Mouse (Mus musculus): Measurements from ENCODE around the gene Fxyd1. TPM values are rescaled to one million over a fixed set of nuclear protein-coding genes. Genes with fewer than 3 reads are reported as not detected.
A peak's percentile ranks its signal among the peaks of the same experiment; 100 is the strongest.

Fxyd1 gene
- 300 and 302 TPM in 2 replicates for polyA plus RNA-seq (2015; fragmentation: Nextera tagmentation; extraction: Ambion mirVana)

- ATAC-seq (no peak), DNase-seq (no peak)
- H3K9ac ChIP-seq (replicated peaks) = no peak within 1 kb of the TSS
- peak within 1 kb of the TSS; percentile 91 for H3K27ac ChIP-seq (ENCODE audit: low read depth)
- H3K27me3 ChIP-seq (ENCODE audit: insufficient read depth, low read length) = peaks cover 11% of the 10 kb centered on the region
- H3K9me3 ChIP-seq (ENCODE audit: low read length) = no peaks in the 10 kb centered on the region
- no peak within 1 kb of the TSS for H3K4me2 ChIP-seq (ENCODE audit: low read depth, low read length)
- no peaks in the 10 kb centered on the region for H3K36me3 ChIP-seq (replicated peaks; ENCODE audit: insufficient read depth, low read length)
- H3K4me3 ChIP-seq (ENCODE audit: low read depth, low read length) = no peak within 1 kb of the TSS
- peaks cover 8% of the 10 kb centered on the region for H3K4me1 ChIP-seq (ENCODE audit: insufficient read depth)
- 38% methylated on average over 2 of the region's 2 CpGs for WGBS (ENCODE audit: insufficient replicate concordance)
- no peak for TF ChIP-seq CTCF (IDR thresholded peaks at IDR 0.05; ENCODE audit: low read depth)
- TF ChIP-seq EP300 (IDR thresholded peaks at IDR 0.05; ENCODE audit: low read depth) = no peak
Measured at GRCm38 (mm10) chr7:31057071-31057470, at the start of gene Fxyd1. Gene Fxyd1 (minus strand): TSS chr7:31057199.

DNA sequence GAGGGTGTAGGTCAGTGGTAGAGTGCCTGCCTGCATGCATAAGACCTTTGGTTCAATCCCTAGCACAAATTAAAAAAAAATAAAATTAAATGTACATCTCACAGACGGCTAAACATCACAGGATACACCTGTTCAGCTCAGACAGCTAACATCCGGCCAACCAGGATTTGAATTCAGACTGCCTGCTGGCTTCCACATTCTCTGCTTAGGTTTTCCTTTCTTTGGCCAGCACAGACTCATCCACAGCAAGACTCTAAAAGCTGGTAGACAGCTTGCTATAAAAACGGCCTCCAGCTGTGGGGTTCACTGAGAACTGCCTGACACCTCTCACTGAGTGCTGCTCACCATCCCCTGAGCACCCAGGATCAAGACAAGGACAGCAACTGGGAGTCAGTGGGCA is 49.2 kb upstream of the Fxyd1 start:
- Histone ChIP-seq H3K4me2 (ENCODE audit: low read depth, low read length) (no peak overlapping the region), H3K9me3 (ENCODE audit: low read length) (no peaks in the 10 kb centered on the region), H3K9ac (replicated peaks) (no peak overlapping the region), H3K4me3 (ENCODE audit: low read depth, low read length) (no peak overlapping the region), H3K4me1 (ENCODE audit: insufficient read depth) (peaks cover 8% of the 10 kb centered on the region), H3K36me3 (replicated peaks; ENCODE audit: insufficient read depth, low read length) (peaks cover 3% of the 10 kb centered on the region; the same call in 1 of the 2 replicates), H3K27me3 (ENCODE audit: insufficient read depth, low read length) (no peaks in the 10 kb centered on the region), H3K27ac (ENCODE audit: low read depth) (no peak overlapping the region)
- TF ChIP-seq CTCF (IDR thresholded peaks at IDR 0.05; ENCODE audit: low read depth) = no peak
- TF ChIP-seq EP300 (IDR thresholded peaks at IDR 0.05; ENCODE audit: low read depth) = no peak
- DNase-seq = no peak
- 47% methylated on average over 3 of the region's 3 CpGs for WGBS (ENCODE audit: insufficient replicate concordance)
- no peak for ATAC-seq

DNA sequence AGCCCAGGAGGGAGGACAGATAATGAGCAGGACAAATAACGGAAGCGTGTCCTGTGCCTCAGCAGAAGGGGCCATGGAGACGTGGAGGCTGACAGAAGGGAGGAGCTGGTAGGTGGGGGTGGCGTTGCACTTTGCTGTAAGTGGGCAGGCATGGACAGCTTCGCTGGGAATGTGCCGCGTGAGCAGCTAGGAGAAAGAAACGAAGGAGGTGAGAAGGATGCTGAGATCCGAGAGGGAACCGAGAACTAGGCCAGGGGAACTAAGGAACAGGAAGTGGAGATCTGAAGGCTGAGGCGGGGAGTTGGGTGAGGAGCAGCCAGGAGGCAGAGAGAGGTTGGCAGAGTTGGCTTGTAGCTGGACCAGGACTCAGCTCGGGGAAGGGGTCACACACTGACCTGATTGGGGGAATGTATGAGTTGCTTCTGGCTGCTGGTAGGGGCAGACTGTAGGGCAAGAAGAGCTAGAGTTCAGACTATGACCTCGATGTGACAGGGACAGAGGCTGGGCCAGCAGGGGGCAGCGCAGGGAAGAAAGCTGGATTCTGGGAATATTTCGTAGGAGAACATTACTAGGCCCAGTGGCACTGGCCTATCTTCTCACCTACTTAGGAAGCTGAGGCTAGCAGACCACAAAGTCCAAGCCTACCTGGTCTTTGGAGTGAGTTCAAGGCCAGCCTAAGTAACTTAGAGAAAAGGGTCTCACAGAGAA is 48.2 kb upstream of the Fxyd1 start:
- no peak overlapping the region for H3K4me3 ChIP-seq (ENCODE audit: low read depth, low read length)
- no peak for TF ChIP-seq EP300 (IDR thresholded peaks at IDR 0.05; ENCODE audit: low read depth)
- peak; percentile 72 for TF ChIP-seq CTCF (IDR thresholded peaks at IDR 0.05; ENCODE audit: low read depth)
- 43% methylated on average over 15 of the region's 15 CpGs for WGBS (ENCODE audit: insufficient replicate concordance)
- no peak overlapping the region for H3K4me2 ChIP-seq (ENCODE audit: low read depth, low read length)
- peaks cover 8% of the 10 kb centered on the region for H3K4me1 ChIP-seq (ENCODE audit: insufficient read depth)
- H3K27ac ChIP-seq (ENCODE audit: low read depth) = 0 out of 2 replicates have a peak overlapping the region, but pooled peaks have one; percentile 3
- H3K9me3 ChIP-seq (ENCODE audit: low read length) = no peaks in the 10 kb centered on the region
- DNase-seq (peak; percentile 54), ATAC-seq (peak; percentile 20; the same call in 1 of the 2 replicates)
- peaks cover 3% of the 10 kb centered on the region; the same call in 1 of the 2 replicates for H3K36me3 ChIP-seq (replicated peaks; ENCODE audit: insufficient read depth, low read length)
- H3K9ac ChIP-seq (replicated peaks) = no peak overlapping the region
- no peaks in the 10 kb centered on the region for H3K27me3 ChIP-seq (ENCODE audit: insufficient read depth, low read length)

- Histone ChIP-seq H3K9ac (replicated peaks) (no peak overlapping the region), H3K36me3 (replicated peaks; ENCODE audit: insufficient read depth, low read length) (peaks cover 3% of the 10 kb centered on the region; the same call in 1 of the 2 replicates), H3K27me3 (ENCODE audit: insufficient read depth, low read length) (no peaks in the 10 kb centered on the region), H3K4me1 (ENCODE audit: insufficient read depth) (0 out of 2 replicates have a peak, but pooled peaks cover 2% of the 10 kb centered on the region), H3K4me3 (ENCODE audit: low read depth, low read length) (no peak overlapping the region), H3K27ac (ENCODE audit: low read depth) (no peak overlapping the region), H3K9me3 (ENCODE audit: low read length) (no peaks in the 10 kb centered on the region), H3K4me2 (ENCODE audit: low read depth, low read length) (no peak overlapping the region)
- TF ChIP-seq EP300 (IDR thresholded peaks at IDR 0.05; ENCODE audit: low read depth) (no peak), CTCF (IDR thresholded peaks at IDR 0.05; ENCODE audit: low read depth) (no peak)
- DNase-seq = no peak
- 64% methylated on average over 14 of the region's 14 CpGs for WGBS (ENCODE audit: insufficient replicate concordance)
- ATAC-seq = no peak
Measured at GRCm38 (mm10) chr7:31100786-31101185, 43.8 kb upstream of the Fxyd1 start.

- Histone ChIP-seq H3K36me3 (replicated peaks; ENCODE audit: insufficient read depth, low read length) (0 out of 2 replicates have a peak, but pooled peaks cover 3% of the 10 kb centered on the region), H3K27ac (ENCODE audit: low read depth) (no peak overlapping the region), H3K4me3 (ENCODE audit: low read depth, low read length) (no peak overlapping the region), H3K9ac (replicated peaks) (no peak overlapping the region), H3K4me2 (ENCODE audit: low read depth, low read length) (no peak overlapping the region), H3K9me3 (ENCODE audit: low read length) (no peaks in the 10 kb centered on the region), H3K4me1 (ENCODE audit: insufficient read depth) (0 out of 2 replicates have a peak, but pooled peaks cover 2% of the 10 kb centered on the region), H3K27me3 (ENCODE audit: insufficient read depth, low read length) (no peaks in the 10 kb centered on the region)
- WGBS (ENCODE audit: insufficient replicate concordance) = 81% methylated on average over 6 of the region's 6 CpGs
- TF ChIP-seq EP300 (IDR thresholded peaks at IDR 0.05; ENCODE audit: low read depth) = no peak
- peak; percentile 37 for TF ChIP-seq CTCF (IDR thresholded peaks at IDR 0.05; ENCODE audit: low read depth)
- no peak for DNase-seq
- no peak for ATAC-seq
Measured at GRCm38 (mm10) chr7:31099612-31099982, 42.6 kb upstream of the Fxyd1 start.

- no peak overlapping the region for H3K27ac ChIP-seq (ENCODE audit: low read depth)
- WGBS (ENCODE audit: insufficient replicate concordance) = 75% methylated on average over 22 of the region's 22 CpGs
- H3K9me3 ChIP-seq (ENCODE audit: low read length) = no peaks in the 10 kb centered on the region
- no peak overlapping the region for H3K9ac ChIP-seq (replicated peaks)
- DNase-seq (peak; percentile 41), ATAC-seq (peak; percentile 14; the same call in 1 of the 2 replicates)
- no peak overlapping the region for H3K4me2 ChIP-seq (ENCODE audit: low read depth, low read length)
- H3K4me1 ChIP-seq (ENCODE audit: insufficient read depth) = 0 out of 2 replicates have a peak, but pooled peaks cover 2% of the 10 kb centered on the region
- H3K36me3 ChIP-seq (replicated peaks; ENCODE audit: insufficient read depth, low read length) = 0 out of 2 replicates have a peak, but pooled peaks cover 3% of the 10 kb centered on the region
- H3K4me3 ChIP-seq (ENCODE audit: low read depth, low read length) = no peak overlapping the region
- TF ChIP-seq CTCF (IDR thresholded peaks at IDR 0.05; ENCODE audit: low read depth) (peak; percentile 16; the same call in 1 of the 2 replicates), EP300 (IDR thresholded peaks at IDR 0.05; ENCODE audit: low read depth) (no peak)
- no peaks in the 10 kb centered on the region for H3K27me3 ChIP-seq (ENCODE audit: insufficient read depth, low read length)
Measured at GRCm38 (mm10) chr7:31098697-31099611, 42.0 kb upstream of the Fxyd1 start.

All from liver, postnatal 0 days (tissue).